Mouse (Mus musculus) liver, embryonic 13.5 days (tissue): Measurements from ENCODE around the gene Ntrk3. TPM values are rescaled to one million over a fixed set of nuclear protein-coding genes. Genes with fewer than 3 reads are reported as not detected.

Source experiments
- ATAC-seq: fragments of 200-750 bp; cut with Nextera tagmentation; 2 replicates; pipeline ENCODE4 v1.8.0; 2017; ENCODE audit warnings: low read depth, mild to moderate bottlenecking, moderate number of reproducible peaks, moderate library complexity
- DNase-seq: peaks from one replicate; pipeline ENCODE4 v3.0.0; 2022
- H3K27ac ChIP-seq: fragments of 300-500 bp; sonication (generic); 2 replicates; pipeline ENCODE4 v1.5.1; 2015; ENCODE audit warnings: moderate library complexity, mild to moderate bottlenecking, inconsistent platforms
- H3K27me3 ChIP-seq: fragments of 300-500 bp; sonication (generic); 2 replicates; pipeline ENCODE4 v1.6.1; 2015; ENCODE audit warnings: mild to moderate bottlenecking, inconsistent platforms
- H3K36me3 ChIP-seq: fragments of 300-500 bp; sonication (generic); 2 replicates; pipeline ENCODE4 v1.6.1; 2015; ENCODE audit warnings: mild to moderate bottlenecking, inconsistent platforms
- H3K4me1 ChIP-seq: fragments of 300-500 bp; sonication (generic); replicated peaks from 2 replicates; pipeline ENCODE4 v1.6.1; 2015; ENCODE audit warnings: inconsistent platforms
- H3K4me2 ChIP-seq: fragments of 300-500 bp; sonication (generic); 2 replicates; pipeline ENCODE4 v1.6.1; 2015; ENCODE audit warnings: inconsistent platforms, mild to moderate bottlenecking, moderate library complexity
- H3K4me3 ChIP-seq: fragments of 300-500 bp; sonication (generic); replicated peaks from 2 replicates; pipeline ENCODE4 v1.5.1; 2015; ENCODE audit warnings: mild to moderate bottlenecking, inconsistent platforms
- H3K9ac ChIP-seq: fragments of 300-500 bp; sonication (generic); 2 replicates; pipeline ENCODE4 v1.6.1; 2015; ENCODE audit warnings: mild to moderate bottlenecking, inconsistent platforms
- H3K9me3 ChIP-seq: fragments of 300-500 bp; sonication (generic); replicated peaks from 2 replicates; pipeline ENCODE4 v1.6.1; 2016; ENCODE audit warnings: inconsistent platforms
- WGBS: fragments of 180-500 bp; shearing (Covaris S2); methylation state at CpG from one replicate; pipeline ENCODE4 v1.1.7; 2015; ENCODE audit not compliant: insufficient replicate concordance; 5-methylcytosine and 5-hydroxymethylcytosine counted together
- polyA plus RNA-seq: library from polyadenylated mRNA; unstranded; fragments of >200 nt; fragmentation: Nextera tagmentation; extraction: Ambion mirVana; gene quantifications from 2 replicates; pipeline ENCODE4 v1.2.1, GENCODE M21; 2015

The Ntrk3 gene
- polyA plus RNA-seq, 1 experiment from 2014 or later: 0.20 TPM

DNA sequence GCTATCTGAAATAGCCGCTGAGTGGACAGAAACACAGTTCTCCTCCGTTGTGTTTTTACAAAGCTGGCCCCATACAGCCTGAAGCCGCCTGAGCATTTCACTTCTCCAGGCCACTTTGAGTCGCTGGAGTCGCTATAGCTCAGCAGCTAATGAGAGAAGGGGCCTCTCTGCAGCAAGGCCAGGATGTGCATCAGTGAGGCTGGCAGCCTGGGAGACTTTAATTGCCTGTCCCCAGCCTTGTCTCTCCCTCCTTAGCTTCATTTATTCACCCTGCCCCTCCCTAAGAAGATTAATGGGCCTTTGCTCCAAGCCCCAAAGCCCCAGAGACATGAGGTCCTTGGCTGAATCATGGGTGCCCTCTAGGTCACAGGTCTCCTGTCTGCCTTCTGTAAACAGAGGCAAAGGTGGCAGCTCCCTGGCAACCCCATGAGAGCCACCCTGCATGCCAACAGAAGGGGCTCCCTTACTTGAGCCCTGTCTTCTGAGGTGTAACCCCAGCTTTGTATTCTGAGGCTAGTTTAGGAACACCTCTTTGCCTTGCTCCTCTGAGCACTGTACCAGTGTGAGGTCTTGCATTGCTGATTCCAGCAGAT lies 132.2 kb downstream of the Ntrk3 start:
- ATAC-seq (no peak), DNase-seq (no peak)
- Histone ChIP-seq H3K4me3 (no peak overlapping the region), H3K4me2 (no peak overlapping the region), H3K9me3 (no peaks in the 10 kb centered on the region), H3K27ac (no peak overlapping the region), H3K9ac (no peak overlapping the region), H3K36me3 (no peaks in the 10 kb centered on the region), H3K4me1 (no peaks in the 10 kb centered on the region), H3K27me3 (no peaks in the 10 kb centered on the region)
- 34% methylated on average over 5 of the region's 5 CpGs for WGBS

DNA sequence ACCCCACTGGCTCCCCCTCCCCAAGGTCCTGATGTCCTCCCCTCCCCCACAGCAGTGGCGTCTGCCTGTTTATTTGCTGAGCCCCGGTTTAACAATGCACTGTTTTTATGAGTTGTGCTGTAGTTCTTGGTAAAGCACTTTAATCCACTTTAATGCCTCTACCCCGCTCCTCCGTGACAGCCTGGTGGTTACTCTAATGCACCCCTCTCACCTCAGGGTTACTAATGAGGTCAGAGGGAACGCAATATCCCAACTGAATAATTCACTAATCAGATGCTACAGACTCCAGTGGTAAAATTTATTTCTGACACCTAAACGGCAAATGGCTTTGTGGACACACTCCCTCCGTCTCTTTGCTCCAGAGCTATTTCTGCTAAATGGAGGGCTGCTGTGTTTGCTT lies 133.9 kb downstream of the Ntrk3 start:
- WGBS: 32% methylated on average over 7 of the region's 7 CpGs
- no peaks in the 10 kb centered on the region for H3K4me1 ChIP-seq
- no peak overlapping the region for H3K9ac ChIP-seq
- H3K4me3 ChIP-seq: no peak overlapping the region
- peaks cover 2% of the 10 kb centered on the region; the same call in 1 of the 2 replicates for H3K27me3 ChIP-seq
- H3K4me2 ChIP-seq: no peak overlapping the region
- H3K27ac ChIP-seq: no peak overlapping the region
- ATAC-seq (no peak), DNase-seq (no peak)
- no peaks in the 10 kb centered on the region for H3K9me3 ChIP-seq
- no peaks in the 10 kb centered on the region for H3K36me3 ChIP-seq

DNA sequence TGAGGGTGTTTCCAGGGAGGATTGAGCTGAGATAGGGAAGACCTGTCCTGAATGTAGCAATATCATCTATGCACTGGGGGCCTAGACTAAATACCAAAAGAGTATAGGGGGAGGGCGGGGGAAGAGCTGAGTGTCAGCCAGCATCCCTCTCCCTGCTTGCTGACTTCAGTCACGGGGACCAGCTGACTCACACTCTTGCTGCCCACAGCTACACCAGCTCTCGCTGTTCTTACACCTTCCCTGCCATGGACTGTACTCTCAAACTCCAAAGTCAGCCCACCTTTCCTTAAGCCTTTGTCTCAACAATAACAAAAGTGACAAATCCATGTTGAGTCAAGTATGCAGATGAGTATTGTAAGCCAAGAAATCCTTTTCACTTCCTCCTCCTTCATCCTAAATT lies 136.0 kb downstream of the Ntrk3 start:
- Histone ChIP-seq H3K9ac (no peak overlapping the region), H3K9me3 (no peaks in the 10 kb centered on the region), H3K4me1 (no peaks in the 10 kb centered on the region), H3K27me3 (peaks cover 23% of the 10 kb centered on the region), H3K36me3 (no peaks in the 10 kb centered on the region), H3K4me3 (no peak overlapping the region), H3K27ac (no peak overlapping the region), H3K4me2 (no peak overlapping the region)
- no peak for DNase-seq
- WGBS: 40% methylated on average over 3 of the region's 3 CpGs
- no peak for ATAC-seq

DNA sequence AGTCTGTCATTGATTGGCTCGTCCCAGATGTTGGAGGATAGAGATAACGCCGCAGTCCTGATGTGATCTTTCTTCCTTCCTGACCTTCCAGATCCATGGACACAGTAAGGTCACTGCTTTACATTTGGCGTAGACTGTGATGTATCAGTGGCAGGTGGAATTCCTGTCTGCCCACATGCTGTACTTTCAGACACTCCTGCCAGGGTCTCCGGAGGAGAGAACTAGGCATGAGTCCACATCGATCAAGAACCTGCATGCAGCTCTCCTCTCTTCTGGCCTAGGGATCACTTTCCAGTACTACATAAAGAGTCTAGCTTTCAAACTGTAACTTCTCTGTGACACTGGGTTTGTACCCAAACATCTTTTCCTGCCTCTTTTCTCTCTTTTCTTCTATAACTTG lies 136.9 kb downstream of the Ntrk3 start:
- DNase-seq (no peak), ATAC-seq (no peak)
- 64% methylated on average over 6 of the region's 6 CpGs for WGBS
- H3K27me3 ChIP-seq: peaks cover 26% of the 10 kb centered on the region
- no peak overlapping the region for H3K9ac ChIP-seq
- H3K36me3 ChIP-seq: no peaks in the 10 kb centered on the region
- no peak overlapping the region for H3K4me2 ChIP-seq
- H3K4me1 ChIP-seq: no peaks in the 10 kb centered on the region
- no peak overlapping the region for H3K4me3 ChIP-seq
- H3K27ac ChIP-seq: no peak overlapping the region
- no peaks in the 10 kb centered on the region for H3K9me3 ChIP-seq

DNA sequence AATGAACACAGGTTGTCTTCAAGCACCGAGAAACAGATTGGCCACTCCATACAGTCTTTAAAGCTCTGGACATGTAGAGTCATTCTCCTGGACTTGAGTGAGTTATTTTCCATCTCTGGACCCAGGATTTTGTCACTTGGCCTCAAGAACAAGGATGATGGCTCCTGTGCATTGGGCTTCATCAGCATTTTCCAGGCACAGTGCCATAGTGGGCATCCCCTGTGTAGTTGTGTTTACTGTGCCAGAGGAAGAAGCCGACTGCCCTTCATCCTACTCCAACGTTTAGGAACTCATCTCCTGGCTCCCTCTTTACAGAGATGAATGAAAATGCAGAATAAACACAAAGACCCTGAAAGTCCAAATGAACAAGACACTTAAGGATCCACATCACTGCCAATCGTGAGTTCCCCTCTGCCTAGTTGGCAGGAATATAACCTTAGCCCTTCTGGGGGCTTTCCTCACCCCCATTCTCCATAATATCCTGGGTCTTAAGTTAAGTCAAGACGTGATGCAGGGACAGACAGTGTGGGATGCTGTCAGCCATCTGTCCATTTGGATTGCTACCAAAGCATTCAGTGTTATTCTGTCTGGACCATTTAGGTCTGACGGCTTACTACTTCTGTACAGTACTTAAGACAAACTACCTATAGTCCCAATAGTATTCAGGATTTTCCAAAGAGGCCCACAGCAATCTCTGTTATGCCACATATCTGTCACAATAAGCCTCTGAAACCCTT lies 137.7 kb downstream of the Ntrk3 start:
- no peaks in the 10 kb centered on the region for H3K36me3 ChIP-seq
- peaks cover 26% of the 10 kb centered on the region for H3K27me3 ChIP-seq
- no peak overlapping the region for H3K4me3 ChIP-seq
- no peak for DNase-seq
- no peaks in the 10 kb centered on the region for H3K9me3 ChIP-seq
- 57% methylated on average over 6 of the region's 6 CpGs for WGBS
- H3K4me2 ChIP-seq: no peak overlapping the region
- H3K9ac ChIP-seq: no peak overlapping the region
- no peak overlapping the region for H3K27ac ChIP-seq
- no peaks in the 10 kb centered on the region for H3K4me1 ChIP-seq
- no peak for ATAC-seq

DNA sequence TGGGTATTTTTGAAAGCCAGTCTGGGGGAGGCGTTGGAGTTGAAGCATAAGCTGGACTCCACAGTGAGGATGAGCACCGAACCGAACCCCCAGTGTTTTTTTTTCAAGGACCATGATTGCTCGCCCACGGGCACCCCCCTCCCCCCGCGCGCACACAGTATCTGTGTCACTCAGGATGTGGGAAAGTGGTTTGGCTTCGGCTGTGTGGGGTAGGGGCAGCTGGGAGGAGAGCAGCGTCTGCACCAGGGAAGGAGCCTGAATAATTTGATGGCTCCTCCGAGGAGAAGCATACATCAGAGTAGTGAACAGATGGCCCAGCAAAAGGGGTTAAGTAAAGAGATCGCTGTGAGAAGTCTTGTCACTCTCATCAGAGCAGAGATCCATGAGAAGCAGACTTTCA lies 139.7 kb downstream of the Ntrk3 start:
- WGBS: 22% methylated on average over 12 of the region's 12 CpGs

DNA sequence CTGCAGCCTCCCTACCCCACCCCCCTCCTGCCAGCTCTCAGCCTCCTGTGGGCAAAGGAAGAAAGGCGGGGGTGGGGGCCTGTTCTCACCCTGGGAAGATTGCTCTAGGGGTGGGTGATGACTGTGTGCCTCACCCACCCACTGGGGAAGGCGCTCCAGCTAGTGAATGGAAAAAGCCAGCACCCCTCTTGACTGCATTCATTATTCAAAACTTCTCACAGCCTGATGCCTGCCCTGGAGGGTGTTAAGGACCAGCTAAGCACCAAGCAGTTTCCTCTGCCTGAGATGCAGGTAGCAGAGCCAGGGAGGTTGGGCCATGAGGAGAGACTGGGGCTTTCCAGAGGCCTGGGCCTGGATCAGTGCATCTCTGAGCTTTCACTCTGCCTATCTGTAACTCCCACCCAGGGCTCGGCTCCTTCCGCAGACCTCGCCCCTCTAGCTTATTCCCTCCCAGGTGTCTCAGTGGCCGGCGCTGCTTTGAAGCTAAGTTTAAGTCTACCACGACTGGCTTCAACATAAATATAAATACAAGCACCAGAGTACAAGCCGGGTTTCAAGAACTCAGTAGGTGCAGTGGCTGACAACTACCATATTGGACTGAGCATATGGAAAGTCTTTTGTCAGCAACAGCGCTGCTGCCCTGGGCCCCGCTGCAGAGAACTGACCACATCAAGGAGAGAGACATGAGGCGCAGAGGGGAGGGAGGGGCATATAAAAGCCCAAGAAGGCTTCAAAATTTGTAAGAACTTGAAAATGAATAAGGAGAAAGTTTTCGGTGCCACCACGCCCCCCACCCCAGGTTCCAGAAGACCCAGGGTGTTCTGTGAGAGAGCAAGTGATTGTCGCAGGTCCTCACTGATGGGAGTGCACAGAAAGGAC lies 140.3 kb downstream of the Ntrk3 start:
- Histone ChIP-seq H3K4me3 (no peak overlapping the region), H3K4me1 (no peaks in the 10 kb centered on the region), H3K9ac (no peak overlapping the region), H3K9me3 (no peaks in the 10 kb centered on the region), H3K36me3 (no peaks in the 10 kb centered on the region), H3K4me2 (no peak overlapping the region), H3K27me3 (peaks cover 26% of the 10 kb centered on the region), H3K27ac (no peak overlapping the region)
- ATAC-seq (no peak), DNase-seq (no peak)
- WGBS: 19% methylated on average over 15 of the region's 15 CpGs

More for the DNA sequence above, 139.7 kb downstream of the Ntrk3 start:
- H3K36me3 ChIP-seq: no peaks in the 10 kb centered on the region
- H3K27me3 ChIP-seq: peaks cover 26% of the 10 kb centered on the region
- H3K4me3 ChIP-seq: no peak overlapping the region
- H3K4me1 ChIP-seq: no peaks in the 10 kb centered on the region
- H3K4me2 ChIP-seq: no peak overlapping the region
- H3K27ac ChIP-seq: no peak overlapping the region
- ATAC-seq: no peak
- DNase-seq: no peak
- no peak overlapping the region for H3K9ac ChIP-seq
- H3K9me3 ChIP-seq: no peaks in the 10 kb centered on the region

DNA sequence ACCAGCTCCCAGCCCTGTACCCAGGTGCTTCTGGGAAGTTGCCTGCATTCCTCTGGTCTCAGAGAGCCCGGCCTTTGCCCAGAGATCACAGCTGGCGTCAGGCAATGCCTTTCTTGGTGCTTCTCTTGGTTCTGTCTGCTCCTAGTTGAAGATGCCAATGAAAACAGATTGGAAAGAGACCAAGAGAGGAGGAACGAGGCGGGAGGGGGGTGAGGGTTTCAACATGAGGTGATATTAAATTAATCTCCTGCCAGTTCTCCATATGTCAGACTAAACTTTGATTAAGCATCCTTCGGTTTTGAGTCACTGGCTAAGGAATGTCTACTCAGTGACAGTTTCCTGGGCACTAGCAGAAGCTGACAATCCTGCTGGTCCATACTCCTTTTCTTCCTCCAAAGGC lies 141.3 kb downstream of the Ntrk3 start:
- no peaks in the 10 kb centered on the region for H3K9me3 ChIP-seq
- H3K9ac ChIP-seq: no peak overlapping the region
- no peak overlapping the region for H3K4me2 ChIP-seq
- no peak overlapping the region for H3K27ac ChIP-seq
- no peak for ATAC-seq
- no peaks in the 10 kb centered on the region for H3K36me3 ChIP-seq
- H3K27me3 ChIP-seq: peaks cover 26% of the 10 kb centered on the region
- no peak overlapping the region for H3K4me3 ChIP-seq
- no peak for DNase-seq
- no peaks in the 10 kb centered on the region for H3K4me1 ChIP-seq
- WGBS: 37% methylated on average over 5 of the region's 5 CpGs

DNA sequence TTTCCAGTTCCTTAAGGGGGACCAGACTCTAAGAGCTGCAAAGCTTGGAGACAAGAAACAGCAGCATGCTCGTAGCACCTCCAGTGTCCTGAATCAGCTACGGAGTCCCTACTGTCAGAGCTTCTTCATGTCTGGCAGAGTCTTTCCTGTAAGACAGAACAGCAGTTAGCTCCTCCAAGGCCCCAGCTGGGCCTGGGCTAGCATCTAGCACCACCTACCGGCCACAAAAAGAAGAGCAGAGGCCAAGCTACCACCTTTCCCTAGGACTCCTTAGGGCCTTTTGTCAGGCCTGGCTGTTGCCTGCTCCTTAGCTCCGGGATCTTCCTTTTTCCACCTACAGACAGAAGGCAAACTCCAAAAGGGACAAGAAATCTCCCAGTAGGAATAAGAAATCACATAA lies 141.9 kb downstream of the Ntrk3 start:
- H3K27me3 ChIP-seq: peaks cover 26% of the 10 kb centered on the region

DNA sequence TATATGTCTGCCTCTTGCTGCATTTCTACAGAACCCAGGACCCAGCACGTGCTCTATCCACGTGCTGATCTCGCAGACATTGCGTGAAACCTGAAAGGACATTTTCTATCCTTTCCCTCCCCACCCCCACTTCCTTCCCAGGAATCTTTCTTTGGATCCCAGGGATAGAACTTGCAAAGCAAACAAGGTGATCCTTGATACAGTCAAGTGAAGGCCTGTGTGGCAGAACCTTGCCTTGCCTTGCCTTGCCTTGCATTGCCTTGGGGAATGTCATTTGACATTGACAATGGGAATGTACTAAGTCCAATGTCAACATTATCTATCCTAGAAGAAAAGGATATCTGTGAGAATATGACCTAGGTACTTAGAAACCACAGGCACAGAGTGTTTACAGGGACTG lies 144.9 kb downstream of the Ntrk3 start:
- H3K9ac ChIP-seq: no peak overlapping the region
- 61% methylated on average over 4 of the region's 4 CpGs for WGBS
- no peaks in the 10 kb centered on the region for H3K9me3 ChIP-seq

More for the DNA sequence above, 141.9 kb downstream of the Ntrk3 start:
- Histone ChIP-seq H3K36me3 (no peaks in the 10 kb centered on the region), H3K9me3 (no peaks in the 10 kb centered on the region), H3K9ac (no peak overlapping the region), H3K4me1 (no peaks in the 10 kb centered on the region), H3K4me2 (no peak overlapping the region), H3K27ac (no peak overlapping the region), H3K4me3 (no peak overlapping the region)
- no peak for DNase-seq
- ATAC-seq: no peak
- 6% methylated on average over 4 of the region's 4 CpGs for WGBS

DNA sequence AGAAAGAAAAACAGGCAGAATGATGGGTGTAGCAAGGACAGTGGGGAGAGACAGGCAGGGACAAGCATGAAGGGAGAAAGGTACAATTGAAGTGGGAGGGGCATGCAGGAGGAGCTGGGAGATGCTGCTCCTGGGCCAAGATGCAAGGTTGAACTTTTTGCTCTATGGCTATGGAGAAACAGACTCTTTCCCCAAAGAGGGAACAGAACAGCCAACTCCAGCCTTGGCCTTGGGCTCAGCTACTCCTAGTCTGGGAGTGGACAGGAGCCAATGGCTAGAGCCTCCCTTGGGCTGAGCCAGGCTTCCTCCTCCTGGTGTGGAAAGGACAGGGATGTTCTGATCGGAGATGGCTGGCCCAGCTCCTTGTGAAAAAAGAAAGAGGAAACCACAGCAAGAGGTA lies 145.6 kb downstream of the Ntrk3 start:
- Histone ChIP-seq H3K27me3 (peaks cover 10% of the 10 kb centered on the region), H3K4me3 (no peak overlapping the region), H3K27ac (no peak overlapping the region), H3K36me3 (no peaks in the 10 kb centered on the region), H3K4me1 (no peaks in the 10 kb centered on the region), H3K4me2 (no peak overlapping the region), H3K9me3 (no peaks in the 10 kb centered on the region), H3K9ac (no peak overlapping the region)
- DNase-seq (no peak), ATAC-seq (no peak)
- 47% methylated on average over 1 of the region's 1 CpGs for WGBS

More for the DNA sequence above, 144.9 kb downstream of the Ntrk3 start:
- Histone ChIP-seq H3K27ac (no peak overlapping the region), H3K27me3 (peaks cover 13% of the 10 kb centered on the region), H3K36me3 (no peaks in the 10 kb centered on the region), H3K4me1 (no peaks in the 10 kb centered on the region), H3K4me2 (no peak overlapping the region), H3K4me3 (no peak overlapping the region)
- no peak for ATAC-seq
- no peak for DNase-seq
